Mouse (Mus musculus) stomach, embryonic 15.5 days (tissue): ENCODE measurements around the gene Cwc25. TPM values are rescaled to one million over a fixed set of nuclear protein-coding genes. Genes with fewer than 3 reads are reported as not detected.
A peak's percentile ranks its signal among the peaks of the same experiment; 100 is the strongest.
"Not testable (repeated sequence)": the region's sequence is repeated elsewhere in the genome, so short reads cannot be mapped to it uniquely, and the experiment has no call there.

ENCODE experiments used
- ATAC-seq: fragments of 200-750 bp; cut with Nextera tagmentation; 2 replicates; pipeline ENCODE4 v1.8.0; 2017; ENCODE audit warnings: low read depth, moderate number of reproducible peaks, moderate TSS enrichment; ENCODE audit not compliant: insufficient read depth, low FRiP score
- H3K27ac ChIP-seq: fragments of 300-500 bp; sonication (generic); 2 replicates; pipeline ENCODE4 v1.5.1; 2015; ENCODE audit warnings: mild to moderate bottlenecking, inconsistent platforms
- H3K27me3 ChIP-seq: fragments of 300-500 bp; sonication (generic); replicated peaks from 2 replicates; pipeline ENCODE4 v1.6.1; 2015; ENCODE audit warnings: inconsistent platforms
- H3K36me3 ChIP-seq: fragments of 300-500 bp; sonication (generic); 2 replicates; pipeline ENCODE4 v1.6.1; 2015; ENCODE audit warnings: inconsistent platforms
- H3K4me1 ChIP-seq: fragments of 300-500 bp; sonication (generic); 2 replicates; pipeline ENCODE4 v1.6.1; 2015; ENCODE audit warnings: inconsistent platforms
- H3K4me2 ChIP-seq: fragments of 300-500 bp; sonication (generic); 2 replicates; pipeline ENCODE4 v1.6.1; 2015; ENCODE audit warnings: mild to moderate bottlenecking, inconsistent platforms
- H3K4me3 ChIP-seq: fragments of 300-500 bp; sonication (generic); replicated peaks from 2 replicates; pipeline ENCODE4 v1.5.1; 2015; ENCODE audit warnings: inconsistent platforms
- H3K9ac ChIP-seq: fragments of 300-500 bp; sonication (generic); 2 replicates; pipeline ENCODE4 v1.6.1; 2015; ENCODE audit warnings: inconsistent platforms
- H3K9me3 ChIP-seq: fragments of 300-500 bp; sonication (generic); 2 replicates; pipeline ENCODE4 v1.6.1; 2016; ENCODE audit warnings: inconsistent platforms
- WGBS: fragments of 180-500 bp; shearing (Covaris S2); methylation state at CpG from one replicate; pipeline ENCODE4 v1.1.7; 2015; 5-methylcytosine and 5-hydroxymethylcytosine counted together
- polyA plus RNA-seq: library from polyadenylated mRNA; unstranded; fragments of >200 nt; fragmentation: Nextera tagmentation; extraction: Ambion mirVana; gene quantifications from 2 replicates; pipeline ENCODE4 v1.2.1, GENCODE M21; 2015

Cwc25 gene
- polyA plus RNA-seq, 1 experiment from 2014 or later = 14.8 TPM

DNA sequence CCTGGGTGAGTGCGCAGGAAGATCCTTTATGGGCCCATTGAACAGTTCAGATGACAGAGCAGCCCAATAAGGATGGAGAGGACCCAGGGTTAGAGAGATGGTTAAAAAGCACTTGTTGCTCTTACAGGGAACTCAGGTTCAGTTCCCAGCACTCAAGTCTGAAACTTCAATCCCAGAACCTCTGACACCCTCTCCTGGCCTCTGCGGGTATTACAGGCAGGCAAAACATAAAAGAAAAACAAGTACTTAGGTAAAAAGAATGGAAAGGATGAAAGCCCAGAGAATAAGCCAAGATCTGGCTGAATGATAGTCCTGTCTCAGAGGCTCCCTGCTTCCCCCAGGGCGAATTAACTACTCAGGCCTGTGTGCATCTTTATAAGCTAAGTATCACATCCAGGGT lies 27.2 kb downstream of the Cwc25 start:
- Histone ChIP-seq H3K9ac (no peak overlapping the region), H3K4me1 (peaks cover 20% of the 10 kb centered on the region), H3K36me3 (no peaks in the 10 kb centered on the region), H3K27me3 (no peaks in the 10 kb centered on the region), H3K4me3 (no peak overlapping the region), H3K27ac (no peak overlapping the region), H3K4me2 (no peak overlapping the region), H3K9me3 (no peaks in the 10 kb centered on the region)
- 90% methylated on average over 3 of the region's 3 CpGs for WGBS
- ATAC-seq = no peak

DNA sequence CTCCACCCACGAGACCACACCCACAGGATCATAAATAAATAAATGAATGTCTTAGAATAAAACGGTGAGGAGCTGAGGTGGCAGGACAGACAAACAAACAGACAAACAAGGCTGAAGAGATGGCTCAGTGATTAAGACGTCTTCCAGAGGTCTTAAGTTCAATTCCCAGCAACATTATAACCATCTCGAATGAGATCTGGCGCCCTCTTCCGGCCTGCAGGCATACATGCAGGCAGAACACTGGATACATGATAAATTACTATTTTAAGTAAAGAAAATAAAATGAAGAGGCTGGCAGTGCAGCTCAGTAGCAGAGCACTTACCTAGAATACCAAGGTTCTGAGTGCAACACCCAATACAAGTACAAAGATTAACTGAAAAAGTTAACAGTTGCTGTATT lies 27.7 kb downstream of the Cwc25 start:
- Histone ChIP-seq H3K4me2 (no peak overlapping the region), H3K27me3 (no peaks in the 10 kb centered on the region), H3K9me3 (no peaks in the 10 kb centered on the region), H3K27ac (no peak overlapping the region), H3K4me1 (peaks cover 20% of the 10 kb centered on the region), H3K36me3 (no peaks in the 10 kb centered on the region), H3K4me3 (no peak overlapping the region), H3K9ac (no peak overlapping the region)
- WGBS = 62% methylated on average over 6 of the region's 6 CpGs
- ATAC-seq = no peak

DNA sequence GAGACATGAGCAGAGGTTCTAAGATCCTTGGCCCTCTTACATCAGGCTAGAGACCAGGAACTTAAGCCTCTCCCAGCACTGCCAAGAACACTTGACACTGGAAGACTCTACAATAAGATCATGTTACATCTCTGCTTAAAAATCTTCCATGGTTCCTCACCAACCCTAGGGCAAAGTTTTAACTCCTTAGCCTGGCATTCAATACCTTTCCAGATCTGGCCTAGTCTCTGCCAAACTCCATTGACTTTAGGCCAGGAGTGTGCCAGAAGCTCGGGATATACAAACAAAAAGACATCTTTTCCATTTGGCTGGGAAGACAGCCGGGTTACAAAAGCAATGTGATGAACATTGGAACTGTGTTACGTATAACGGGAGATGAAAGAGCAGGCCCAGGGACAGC lies 28.8 kb downstream of the Cwc25 start:
- H3K4me1 ChIP-seq = peaks cover 10% of the 10 kb centered on the region
- no peaks in the 10 kb centered on the region for H3K27me3 ChIP-seq
- no peaks in the 10 kb centered on the region for H3K9me3 ChIP-seq
- 65% methylated on average over 4 of the region's 4 CpGs for WGBS
- H3K9ac ChIP-seq = no peak overlapping the region
- H3K4me2 ChIP-seq = no peak overlapping the region
- ATAC-seq = no peak
- H3K4me3 ChIP-seq = no peak overlapping the region
- H3K27ac ChIP-seq = no peak overlapping the region
- no peaks in the 10 kb centered on the region for H3K36me3 ChIP-seq

GRCm38 (mm10) chr11:97736645-97737044 lies 29.7 kb downstream of the Cwc25 start:
- Histone ChIP-seq H3K4me3 (no peak overlapping the region), H3K9ac (no peak overlapping the region), H3K27me3 (no peaks in the 10 kb centered on the region), H3K36me3 (no peaks in the 10 kb centered on the region), H3K4me2 (no peak overlapping the region), H3K4me1 (peaks cover 10% of the 10 kb centered on the region; the same call in 1 of the 2 replicates), H3K27ac (no peak overlapping the region), H3K9me3 (no peaks in the 10 kb centered on the region)
- WGBS = 84% methylated on average over 5 of the region's 5 CpGs
- no peak for ATAC-seq

DNA sequence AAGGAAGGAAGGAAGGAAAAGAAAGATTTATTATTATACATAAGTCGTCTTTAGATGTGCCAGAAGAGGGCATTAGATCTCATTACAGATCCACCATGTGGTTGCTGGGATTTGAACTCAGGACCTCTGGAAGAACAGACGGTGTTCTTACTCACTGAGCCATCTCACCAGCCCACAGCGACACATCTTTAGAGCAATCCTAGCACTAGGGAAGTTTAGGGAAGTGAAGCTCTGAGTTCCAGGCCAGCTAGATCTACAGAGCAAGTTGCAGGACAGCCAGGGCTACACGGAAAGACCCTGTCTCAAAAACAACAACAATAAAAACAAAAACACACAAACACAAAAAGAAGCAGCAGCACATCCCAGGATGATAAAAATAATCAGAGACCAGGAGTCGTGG lies 31.5 kb downstream of the Cwc25 start:
- WGBS = 78% methylated on average over 5 of the region's 5 CpGs
- ATAC-seq, H3K27me3 ChIP-seq, H3K27ac ChIP-seq, H3K4me2 ChIP-seq, H3K9me3 ChIP-seq, H3K9ac ChIP-seq, H3K36me3 ChIP-seq, H3K4me3 ChIP-seq, H3K4me1 ChIP-seq: not testable (repeated sequence)

DNA sequence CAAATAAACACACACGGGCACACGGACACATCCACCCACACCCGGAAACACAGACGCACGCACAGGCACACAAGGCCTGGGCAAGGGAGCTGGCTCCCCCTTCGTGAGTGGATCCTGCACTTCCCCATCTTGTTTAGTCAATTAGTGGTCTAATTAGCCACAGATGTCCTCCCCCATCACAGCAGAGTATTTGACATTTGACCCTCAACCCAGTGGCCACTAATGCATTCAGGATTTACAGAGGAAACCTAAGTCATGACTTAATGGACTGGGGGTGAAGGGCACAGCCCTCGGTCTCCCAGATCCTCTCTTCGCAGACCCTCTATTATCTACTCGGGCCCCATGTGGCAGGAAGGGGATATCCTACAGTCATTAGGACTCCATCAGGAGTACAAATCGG lies 32.7 kb downstream of the Cwc25 start:
- H3K4me1 ChIP-seq = peaks cover 5% of the 10 kb centered on the region; the same call in 1 of the 2 replicates
- no peak for ATAC-seq
- peaks cover 5% of the 10 kb centered on the region for H3K36me3 ChIP-seq
- H3K4me2 ChIP-seq = no peak overlapping the region
- H3K9me3 ChIP-seq = no peaks in the 10 kb centered on the region
- H3K27ac ChIP-seq = no peak overlapping the region
- 36% methylated on average over 10 of the region's 10 CpGs for WGBS
- no peak overlapping the region for H3K9ac ChIP-seq
- no peak overlapping the region for H3K4me3 ChIP-seq
- no peaks in the 10 kb centered on the region for H3K27me3 ChIP-seq

DNA sequence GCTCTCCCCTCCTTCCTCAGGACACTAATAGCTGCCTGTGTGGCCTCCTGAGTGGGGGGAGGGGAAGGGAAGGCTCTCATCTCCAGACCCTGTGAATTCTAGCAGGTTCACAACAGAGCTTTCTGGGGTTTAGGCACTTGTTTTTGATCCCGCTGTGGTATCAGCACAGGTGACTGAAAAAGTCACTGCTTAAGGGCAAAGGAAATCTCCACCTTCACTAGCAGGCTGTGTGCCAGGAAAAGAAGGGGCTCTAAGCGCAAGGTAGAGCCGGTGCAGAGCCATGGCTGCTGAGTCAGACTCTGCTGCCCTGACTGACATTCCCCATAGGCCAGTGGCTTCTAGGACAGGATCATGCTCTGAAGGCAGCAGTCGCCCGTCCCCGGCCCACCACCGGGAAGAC lies 37.6 kb downstream of the Cwc25 start:
- no peak overlapping the region for H3K4me2 ChIP-seq
- ATAC-seq = no peak
- no peaks in the 10 kb centered on the region for H3K27me3 ChIP-seq
- H3K36me3 ChIP-seq = peaks cover 40% of the 10 kb centered on the region
- H3K27ac ChIP-seq = no peak overlapping the region
- H3K4me3 ChIP-seq = no peak overlapping the region
- no peaks in the 10 kb centered on the region for H3K9me3 ChIP-seq
- H3K9ac ChIP-seq = no peak overlapping the region
- WGBS = 65% methylated on average over 7 of the region's 7 CpGs
- H3K4me1 ChIP-seq = no peaks in the 10 kb centered on the region

- no peak for ATAC-seq
- no peak overlapping the region for H3K9ac ChIP-seq
- no peak overlapping the region for H3K4me2 ChIP-seq
- H3K27ac ChIP-seq = no peak overlapping the region
- H3K27me3 ChIP-seq = no peaks in the 10 kb centered on the region
- peaks cover 41% of the 10 kb centered on the region for H3K36me3 ChIP-seq
- H3K4me3 ChIP-seq = no peak overlapping the region
- WGBS = 68% methylated on average over 7 of the region's 7 CpGs
- no peaks in the 10 kb centered on the region for H3K4me1 ChIP-seq
- H3K9me3 ChIP-seq = no peaks in the 10 kb centered on the region
Observed at GRCm38 (mm10) chr11:97728311-97728710, 38.0 kb downstream of the Cwc25 start.

DNA sequence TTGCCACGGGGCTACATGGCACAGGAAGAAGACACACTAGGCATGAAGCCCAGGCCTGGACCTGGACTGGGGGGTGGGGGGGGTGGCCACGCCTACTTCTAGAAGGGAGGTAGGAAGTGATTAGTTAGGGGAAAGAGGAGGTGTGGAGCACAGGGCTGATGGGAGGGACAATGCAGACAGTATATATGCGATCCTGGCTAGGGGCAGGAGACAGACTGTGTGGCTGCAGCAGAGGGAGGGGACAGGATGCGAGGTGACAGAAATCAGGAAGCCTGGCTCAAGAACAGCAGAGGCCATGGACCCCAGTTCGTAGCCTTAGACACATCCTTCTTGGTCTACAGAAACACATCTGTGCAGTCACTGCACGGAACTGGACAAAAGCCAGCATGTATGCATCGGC lies 42.6 kb downstream of the Cwc25 start:
- Histone ChIP-seq H3K4me3 (no peak overlapping the region), H3K4me1 (no peaks in the 10 kb centered on the region), H3K27ac (0 out of 2 replicates have a peak overlapping the region, but pooled peaks have one; percentile 26), H3K4me2 (no peak overlapping the region), H3K27me3 (no peaks in the 10 kb centered on the region), H3K36me3 (peaks cover 66% of the 10 kb centered on the region), H3K9me3 (no peaks in the 10 kb centered on the region), H3K9ac (no peak overlapping the region)
- no peak for ATAC-seq
- 75% methylated on average over 7 of the region's 7 CpGs for WGBS

DNA sequence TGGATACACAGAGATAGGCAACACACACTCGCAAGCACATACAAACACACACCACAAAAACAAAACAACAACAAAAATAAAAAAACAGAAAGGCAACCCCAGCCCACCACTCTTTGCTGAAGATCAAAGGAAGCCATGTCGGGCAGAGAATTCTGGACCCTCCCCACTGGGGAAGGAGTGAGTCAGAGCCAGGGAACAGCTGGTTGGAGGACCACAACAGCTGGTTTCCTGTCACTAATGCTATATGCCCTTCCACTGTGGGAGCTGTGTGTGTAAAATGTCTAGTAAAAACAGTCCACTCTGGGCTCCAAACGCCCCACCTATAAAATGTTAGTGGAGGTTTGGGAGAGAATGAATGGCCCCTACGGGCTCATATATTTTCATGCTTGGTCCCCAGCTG lies 45.0 kb downstream of the Cwc25 start:
- H3K27me3 ChIP-seq = no peaks in the 10 kb centered on the region
- H3K4me2 ChIP-seq = no peak overlapping the region
- ATAC-seq = no peak
- 92% methylated on average over 4 of the region's 4 CpGs for WGBS
- peaks cover 62% of the 10 kb centered on the region for H3K36me3 ChIP-seq
- no peak overlapping the region for H3K27ac ChIP-seq
- no peak overlapping the region for H3K4me3 ChIP-seq
- no peaks in the 10 kb centered on the region for H3K9me3 ChIP-seq
- no peak overlapping the region for H3K9ac ChIP-seq
- no peaks in the 10 kb centered on the region for H3K4me1 ChIP-seq

DNA sequence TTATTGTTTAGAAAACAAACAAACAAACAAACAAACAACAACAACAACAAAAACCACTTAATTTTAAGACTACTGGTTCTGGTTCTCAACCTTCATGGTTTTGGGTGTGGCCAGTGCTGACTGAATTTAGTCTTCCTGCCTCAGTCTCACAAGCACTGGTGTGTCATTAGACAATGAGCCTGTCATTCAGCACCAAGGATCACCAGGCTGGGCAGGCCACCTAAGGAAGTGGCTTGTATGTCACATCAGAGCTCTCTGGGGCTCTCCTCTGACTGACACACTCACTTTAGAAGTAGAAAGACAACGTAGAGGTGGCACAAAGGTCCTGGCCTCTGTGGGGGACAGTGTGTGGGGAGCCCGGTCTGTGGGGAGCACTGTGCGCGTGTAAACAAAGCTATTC lies 47.3 kb downstream of the Cwc25 start:
- Histone ChIP-seq H3K4me1 (no peaks in the 10 kb centered on the region), H3K4me2 (no peak overlapping the region), H3K4me3 (no peak overlapping the region), H3K36me3 (peaks cover 48% of the 10 kb centered on the region), H3K27ac (no peak overlapping the region), H3K9ac (no peak overlapping the region), H3K9me3 (no peaks in the 10 kb centered on the region), H3K27me3 (no peaks in the 10 kb centered on the region)
- WGBS = 82% methylated on average over 4 of the region's 4 CpGs
- no peak for ATAC-seq

DNA sequence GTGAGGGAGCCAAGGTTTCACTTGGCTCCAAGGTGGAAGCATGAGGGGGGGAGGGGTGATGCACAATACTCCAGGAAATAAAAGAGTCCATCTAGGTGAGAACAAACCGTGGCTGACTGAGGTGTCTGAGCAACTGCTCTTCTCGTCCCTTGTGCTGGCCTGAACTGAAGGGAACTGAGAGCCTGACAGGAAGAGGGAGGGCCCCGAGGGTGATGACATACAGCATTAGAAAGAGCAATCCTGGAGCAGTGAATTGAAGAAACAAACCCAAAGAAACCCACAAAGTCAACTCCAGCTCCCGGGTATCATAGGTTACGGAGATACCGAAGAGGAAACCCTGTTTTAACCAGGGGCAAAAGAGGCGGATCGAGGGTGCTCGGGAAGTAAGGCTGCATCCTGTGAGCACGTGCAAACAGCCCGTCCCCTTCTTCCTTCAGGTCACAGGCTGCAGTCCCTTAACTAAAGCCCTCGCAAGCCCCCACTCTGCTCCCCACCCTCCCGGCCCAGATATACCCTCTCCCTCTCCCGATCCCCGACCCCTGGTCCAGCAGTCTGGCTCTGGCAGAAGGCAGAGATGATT lies 48.0 kb downstream of the Cwc25 start:
- H3K36me3 ChIP-seq = peaks cover 49% of the 10 kb centered on the region
- H3K27ac ChIP-seq = no peak overlapping the region
- H3K27me3 ChIP-seq = no peaks in the 10 kb centered on the region
- no peak overlapping the region for H3K4me3 ChIP-seq
- no peak for ATAC-seq
- H3K4me1 ChIP-seq = no peaks in the 10 kb centered on the region
- H3K9me3 ChIP-seq = no peaks in the 10 kb centered on the region
- H3K4me2 ChIP-seq = no peak overlapping the region
- WGBS = 72% methylated on average over 15 of the region's 15 CpGs
- no peak overlapping the region for H3K9ac ChIP-seq
